In the genomic region with DNA sequence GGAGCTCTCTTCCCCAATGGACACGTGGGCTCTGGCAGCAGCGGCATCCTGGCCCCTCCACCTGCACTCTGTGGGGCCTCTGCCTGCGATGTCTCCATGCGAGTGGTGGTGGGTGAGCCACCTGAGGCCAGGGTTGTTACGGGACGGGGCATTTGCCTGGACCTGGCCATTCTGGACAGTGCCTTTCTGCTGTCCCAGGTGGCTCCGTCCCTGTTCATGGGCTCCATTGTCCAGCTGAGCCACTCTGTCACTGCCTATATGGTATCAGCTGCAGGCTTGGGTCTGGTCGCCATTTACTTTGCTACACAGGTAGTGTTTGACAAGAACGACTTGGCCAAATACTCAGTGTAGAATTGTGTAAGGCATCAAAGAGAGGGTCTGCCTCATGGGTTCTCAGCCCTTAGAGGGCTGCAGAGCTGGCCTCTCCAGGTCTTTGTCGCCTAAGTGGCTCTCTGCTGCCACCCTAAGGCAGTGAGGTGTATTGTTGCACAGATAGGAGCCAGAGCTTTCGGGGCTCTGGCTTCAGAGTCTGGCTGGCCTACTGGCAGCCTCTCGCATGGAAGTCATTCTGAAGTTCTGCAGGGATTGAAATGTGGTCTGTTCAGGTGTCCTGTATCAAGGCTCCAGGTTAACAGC, we compare ENCODE assay signal across 9 mouse cellular contexts. TPM values are rescaled to one million over a fixed set of nuclear protein-coding genes. Genes with fewer than 3 reads are reported as not detected.
DNase-seq lines count a peak whose midpoint lies in the region; ATAC-seq and TF ChIP-seq lines count a peak whose summit lies in the region.
"Had no signal": no experiment of that assay in that cellular context is flagged by ENCODE, and none has a peak within 500 bp of the region (broad histone marks: within the 10 kb centered on the region; RNA-seq: fewer than 3 reads in every experiment).

No protein-coding gene starts in this region.

- WGBS in kidney, embryonic 14.5 days = 52% methylated on average over 12 of the region's 12 CpGs
- WGBS in limb, embryonic 14.5 days = 49% methylated on average over 12 of the region's 12 CpGs
- 52% methylated on average over 12 of the region's 12 CpGs for WGBS in midbrain, embryonic 16.5 days

- H3K27ac ChIP-seq in kidney, embryonic 14.5 days (ENCODE audit: low read depth, low read length) = no peak overlapping the region
- H3K27ac ChIP-seq in limb, embryonic 14.5 days (replicated peaks; ENCODE audit: low read depth, low read length) = no peak overlapping the region
- no peak overlapping the region for H3K27ac ChIP-seq in midbrain, embryonic 16.5 days (ENCODE audit: low read length)

- no peaks in the 10 kb centered on the region for H3K27me3 ChIP-seq in kidney, embryonic 14.5 days (ENCODE audit: control insufficient read depth, insufficient read depth, low read length)
- no peaks in the 10 kb centered on the region for H3K27me3 ChIP-seq in limb, embryonic 14.5 days (ENCODE audit: control insufficient read depth, insufficient read depth, low read length)
- no peaks in the 10 kb centered on the region; the same call in 1 of the 2 replicates for H3K27me3 ChIP-seq in midbrain, embryonic 16.5 days (ENCODE audit: control insufficient read depth, insufficient read depth, low read depth, low read length)
- H3K27me3 ChIP-seq in splenic B cell, adult 2 months (ENCODE audit: control insufficient read depth, insufficient read depth, low read length, poor library complexity, severe bottlenecking) = no peaks in the 10 kb centered on the region
- H3K27me3 ChIP-seq: Patski had no signal

- peak; percentile 70 for DNase-seq in ovary, postnatal 14 days (ENCODE audit: low spot score)
- DNase-seq in ovary, postnatal 10 days (ENCODE audit: low spot score) = no peak
- peak; percentile 89 for DNase-seq in embryo, embryonic 10 days (ENCODE audit: low spot score)
- peak; percentile 51 to 71 for DNase-seq in gastrocnemius, postnatal 4 days (ENCODE audit: low spot score in 2 of 2)
- peak; percentile 56 for DNase-seq in limb, embryonic 14.5 days (ENCODE audit: low spot score)
- DNase-seq in splenic B cell, adult 2 months (ENCODE audit: low read depth, low spot score) = peak; percentile 81

- ATAC-seq in kidney, embryonic 14.5 days (ENCODE audit: low FRiP score, low TSS enrichment) = peak; percentile 68
- ATAC-seq in limb, embryonic 14.5 days (ENCODE audit: low FRiP score, low read depth) = peak; percentile 73
- peak; percentile 55 for ATAC-seq in midbrain, embryonic 16.5 days
- ATAC-seq: Patski had no signal

- H3K4me2 ChIP-seq in kidney, embryonic 14.5 days (replicated peaks; ENCODE audit: low read depth, low read length) = no peak overlapping the region
- H3K4me2 ChIP-seq in limb, embryonic 14.5 days (replicated peaks; ENCODE audit: low read depth, low read length, severe bottlenecking) = no peak overlapping the region
- no peak overlapping the region for H3K4me2 ChIP-seq in midbrain, embryonic 16.5 days (ENCODE audit: low read length)

- no peaks in the 10 kb centered on the region for H3K4me1 ChIP-seq in kidney, embryonic 14.5 days (ENCODE audit: control insufficient read depth, insufficient read depth, low read length)
- H3K4me1 ChIP-seq in limb, embryonic 14.5 days (ENCODE audit: control insufficient read depth, insufficient read depth, low read length) = no peaks in the 10 kb centered on the region
- H3K4me1 ChIP-seq in midbrain, embryonic 16.5 days (ENCODE audit: control insufficient read depth, insufficient read depth, low read length) = no peaks in the 10 kb centered on the region

- no peak for TF ChIP-seq POLR2A in limb, embryonic 14.5 days (IDR thresholded peaks at IDR 0.05; ENCODE audit: borderline replicate concordance, extremely low read depth, insufficient read depth, insufficient read length)

- no peak overlapping the region for H3K9ac ChIP-seq in kidney, embryonic 14.5 days (ENCODE audit: low read depth, low read length)
- H3K9ac ChIP-seq in limb, embryonic 14.5 days (ENCODE audit: low read depth, low read length, severe bottlenecking) = no peak overlapping the region
- H3K9ac ChIP-seq in midbrain, embryonic 16.5 days (ENCODE audit: low read depth, low read length) = no peak overlapping the region

- H3K4me3 ChIP-seq in kidney, embryonic 14.5 days (ENCODE audit: low read length) = no peak overlapping the region
- H3K4me3 ChIP-seq in limb, embryonic 14.5 days (replicated peaks; ENCODE audit: low read length) = no peak overlapping the region
- no peak overlapping the region for H3K4me3 ChIP-seq in midbrain, embryonic 16.5 days (ENCODE audit: low read depth, low read length)

- H3K36me3 ChIP-seq in kidney, embryonic 14.5 days (ENCODE audit: control insufficient read depth, insufficient read depth, low read length) = no peaks in the 10 kb centered on the region
- no peaks in the 10 kb centered on the region for H3K36me3 ChIP-seq in limb, embryonic 14.5 days (ENCODE audit: control insufficient read depth, insufficient read depth, low read length)
- no peaks in the 10 kb centered on the region for H3K36me3 ChIP-seq in midbrain, embryonic 16.5 days (ENCODE audit: control insufficient read depth, insufficient read depth, low read length)
- H3K36me3 ChIP-seq in splenic B cell, adult 2 months (ENCODE audit: control insufficient read depth, insufficient read depth, low read length, poor library complexity, severe bottlenecking) = no peaks in the 10 kb centered on the region

- H3K9me3 ChIP-seq in kidney, embryonic 14.5 days (ENCODE audit: control insufficient read depth, low read length) = no peaks in the 10 kb centered on the region
- H3K9me3 ChIP-seq in limb, embryonic 14.5 days (ENCODE audit: control insufficient read depth, low read length) = no peaks in the 10 kb centered on the region
- no peaks in the 10 kb centered on the region for H3K9me3 ChIP-seq in midbrain, embryonic 16.5 days (replicated peaks; ENCODE audit: control insufficient read depth, low read length, poor library complexity, severe bottlenecking)

RNA-seq across cellular contexts. Expression of a gene that starts 18.7 kb away (rescaled TPM):
- 1 to 10 TPM; 3.2 to 3.3 TPM for total RNA-seq in gastrocnemius, postnatal 4 days (2021)
- 5.1 and 7.3 TPM in 2 replicates for polyA plus RNA-seq in kidney, embryonic 14.5 days (2014; fragmentation: Nextera tagmentation; extraction: Ambion mirVana)
- polyA plus RNA-seq in limb, embryonic 14.5 days (2012; rRNA removed) = 9.9 and 13.1 TPM in 2 replicates
- polyA plus RNA-seq in limb, embryonic 14.5 days (2014; fragmentation: Nextera tagmentation; extraction: Ambion mirVana) = 10.5 and 11.1 TPM in 2 replicates
- 2.3 and 2.7 TPM in 2 replicates for polyA plus RNA-seq in midbrain, embryonic 16.5 days (2015; fragmentation: Nextera tagmentation; extraction: Ambion mirVana)

RNA-seq across cellular contexts. Expression of a gene that starts 25.9 kb away (rescaled TPM):
- total RNA-seq in gastrocnemius, postnatal 4 days (2021) = 10 to 100 TPM; 89.7 to 91.0 TPM
- 35.4 and 37.3 TPM in 2 replicates for polyA plus RNA-seq in kidney, embryonic 14.5 days (2014; fragmentation: Nextera tagmentation; extraction: Ambion mirVana)
- polyA plus RNA-seq in limb, embryonic 14.5 days (2012; rRNA removed) = 26.8 and 30.0 TPM in 2 replicates
- polyA plus RNA-seq in limb, embryonic 14.5 days (2014; fragmentation: Nextera tagmentation; extraction: Ambion mirVana) = 36.6 and 38.8 TPM in 2 replicates
- 8.1 and 8.7 TPM in 2 replicates for polyA plus RNA-seq in midbrain, embryonic 16.5 days (2015; fragmentation: Nextera tagmentation; extraction: Ambion mirVana)
